Mouse (Mus musculus): ENCODE measurements around the gene Ckap2l.

Ckap2l gene

DNA sequence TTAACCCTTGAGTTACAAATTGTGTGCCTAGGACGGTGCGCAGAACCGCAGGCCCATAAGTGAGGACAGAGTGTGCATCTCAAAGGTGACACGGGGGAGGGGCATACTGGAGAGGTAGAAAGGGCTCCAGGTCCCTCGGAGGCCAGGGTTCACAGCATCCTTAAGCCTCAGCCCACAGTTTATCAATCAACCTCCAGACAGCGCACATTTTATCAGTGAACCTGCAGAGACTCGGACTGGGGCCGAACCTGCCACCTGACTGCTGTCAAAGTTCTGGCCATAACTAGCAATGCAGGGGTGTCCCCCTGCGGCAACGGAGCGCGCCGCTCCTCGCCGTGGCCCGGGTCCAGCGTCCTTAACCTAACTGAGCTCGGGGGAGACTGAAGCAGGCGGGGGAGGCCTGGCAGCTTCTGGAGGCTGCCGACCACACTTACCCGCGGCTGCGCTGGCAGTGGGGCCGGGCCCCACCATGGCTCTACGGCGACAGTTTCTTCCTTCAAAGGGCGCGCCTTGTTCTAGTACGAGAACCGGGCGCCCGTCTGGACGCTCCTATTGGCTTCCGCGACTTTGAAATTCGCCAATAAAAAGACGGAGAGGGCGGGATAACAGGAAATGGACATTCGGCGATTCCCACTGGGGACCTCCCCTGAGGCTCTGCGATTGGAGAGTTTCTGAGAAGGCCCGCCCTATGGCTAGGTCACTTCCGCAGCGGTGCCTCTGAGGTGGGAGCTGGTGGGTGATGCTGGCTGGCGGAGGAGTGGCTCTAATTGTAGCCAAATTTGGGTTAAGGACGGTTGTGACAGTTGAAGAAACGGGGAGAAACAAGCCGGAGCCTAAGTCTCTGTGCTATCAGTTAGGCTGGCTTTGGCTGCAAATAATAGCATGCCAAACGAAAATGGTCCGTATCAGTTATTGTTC, at the start of gene Ckap2l:
TSS of gene Ckap2l (minus strand) at position 542 of the 918 bp plus-strand sequence.
- DNase-seq (ENCODE audit: low spot score): peak; percentile 99

DNA sequence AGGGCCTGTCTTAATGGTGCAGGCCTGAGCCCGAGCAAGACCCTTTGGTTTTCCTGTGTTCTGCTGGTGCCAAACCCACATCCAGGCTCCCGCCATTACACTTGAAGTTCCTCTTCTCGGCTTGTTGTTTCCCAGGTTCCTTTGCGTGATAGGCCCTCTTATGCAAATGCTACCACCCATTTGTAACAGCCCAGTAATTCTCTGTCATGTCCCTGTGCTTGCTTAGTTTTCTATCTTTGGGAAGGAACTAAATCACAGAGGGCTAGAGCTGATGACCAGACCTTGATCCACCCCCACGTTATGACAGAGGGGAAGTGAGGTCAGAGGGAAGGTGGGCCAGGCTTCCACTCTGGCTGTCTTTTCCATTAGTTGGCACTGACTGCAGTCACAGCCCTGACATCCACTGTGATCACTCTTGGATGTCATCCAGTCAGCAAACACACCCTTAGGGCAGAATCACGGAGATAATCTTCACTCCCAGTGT, 41.2 kb upstream of the Ckap2l start:
- no peak for DNase-seq (ENCODE audit: low spot score)

DNA sequence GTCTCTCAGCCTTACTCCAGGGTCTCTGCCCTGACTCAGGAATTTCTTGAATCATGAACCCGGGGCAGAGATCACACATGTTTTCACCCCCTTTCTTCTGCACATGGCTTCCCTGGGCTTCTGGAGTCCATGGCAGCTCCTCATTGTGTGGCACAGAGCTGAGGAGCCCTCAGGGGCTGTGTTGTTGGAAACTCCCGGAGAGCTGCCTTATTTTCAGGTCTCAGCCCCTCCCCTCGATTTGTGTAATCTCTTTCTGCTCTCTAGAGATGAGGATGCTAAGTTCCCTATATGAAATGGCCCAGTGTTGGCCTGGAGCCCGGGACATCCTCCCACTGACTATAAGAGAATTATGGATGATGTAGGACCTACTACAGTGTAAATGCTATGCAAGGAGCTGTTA, 36.5 kb upstream of the Ckap2l start:
- DNase-seq (ENCODE audit: low spot score): no peak

DNA sequence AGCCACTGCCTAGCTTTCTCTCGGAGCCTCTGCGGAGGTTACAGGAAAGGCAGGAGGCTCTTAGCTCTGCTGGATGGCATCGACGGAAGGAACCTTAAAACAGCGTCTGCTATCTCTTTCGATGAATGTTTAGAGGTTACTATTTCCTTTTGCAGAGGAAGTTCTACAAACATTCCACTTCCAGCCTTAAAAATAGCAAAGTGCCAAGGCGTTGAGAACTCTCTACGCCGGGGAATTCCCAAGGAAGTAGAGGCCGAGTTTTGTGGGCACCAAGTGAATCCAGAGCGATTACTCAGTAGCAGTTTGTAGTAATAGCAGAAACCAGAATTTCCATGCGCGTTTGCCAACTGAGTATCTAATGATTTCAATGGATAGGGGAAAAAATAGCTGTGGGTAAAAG, 33.5 kb upstream of the Ckap2l start:
- no peak for DNase-seq (ENCODE audit: low spot score)

DNA sequence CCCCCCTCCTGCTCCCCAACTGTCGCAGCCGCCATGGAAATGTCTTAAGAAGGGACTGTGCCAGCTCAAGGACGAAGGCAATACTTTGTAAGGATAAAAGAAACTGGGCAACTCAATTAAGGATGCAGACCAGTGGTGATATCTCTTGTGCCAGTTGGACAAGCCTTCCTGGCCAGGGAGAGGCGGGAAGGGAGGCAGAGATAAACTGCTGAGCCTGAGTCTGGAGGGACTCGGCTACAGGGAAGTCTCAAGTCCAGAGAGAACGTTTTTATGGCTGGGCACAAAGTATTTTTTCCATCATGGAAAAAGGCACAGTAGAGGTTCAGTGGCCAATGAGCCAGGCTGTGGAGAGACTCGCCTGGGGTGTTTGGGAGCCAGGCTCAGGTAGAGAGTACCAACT, 33.0 kb upstream of the Ckap2l start:
- no peak for DNase-seq (ENCODE audit: low spot score)

DNA sequence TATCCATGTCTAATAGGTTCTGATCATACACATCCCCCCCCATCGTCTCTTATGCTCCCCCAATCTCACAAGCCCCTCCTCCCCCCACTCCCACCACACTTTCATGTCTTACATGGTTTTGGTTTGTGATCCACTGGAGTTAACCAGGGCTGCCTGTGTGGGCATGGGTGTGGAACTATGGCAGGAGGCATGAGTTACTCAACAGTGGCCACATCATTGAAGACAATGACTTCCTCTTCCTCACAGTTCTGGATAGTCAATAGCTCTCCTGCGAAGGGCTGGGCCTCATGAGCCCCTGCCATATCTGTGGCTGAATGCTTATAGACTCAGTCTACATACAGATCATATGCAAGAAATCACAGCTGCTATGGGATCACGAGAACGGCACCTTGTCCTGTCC, 31.2 kb upstream of the Ckap2l start:
- no peak for DNase-seq (ENCODE audit: low spot score)

DNA sequence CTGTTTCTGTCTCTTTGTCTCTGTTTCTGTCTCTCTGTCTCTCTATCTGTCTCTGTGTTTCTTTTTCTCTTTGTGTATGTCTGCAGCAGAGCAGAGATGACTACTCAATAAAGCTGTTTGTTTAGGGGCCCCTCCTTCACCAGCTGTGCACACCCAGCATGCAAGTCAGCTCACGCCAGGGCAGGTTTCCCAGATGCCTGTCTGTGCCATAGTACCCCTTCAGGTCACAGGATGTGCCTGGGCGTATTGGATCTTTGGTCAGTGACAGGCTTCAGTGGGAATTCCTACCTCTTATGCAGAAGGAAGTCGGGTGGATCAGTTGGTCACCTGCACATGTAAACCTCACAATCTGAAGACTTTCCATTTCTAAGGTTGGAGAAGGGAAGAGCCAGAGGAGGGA, 27.2 kb upstream of the Ckap2l start:
- DNase-seq (ENCODE audit: low spot score): no peak

DNA sequence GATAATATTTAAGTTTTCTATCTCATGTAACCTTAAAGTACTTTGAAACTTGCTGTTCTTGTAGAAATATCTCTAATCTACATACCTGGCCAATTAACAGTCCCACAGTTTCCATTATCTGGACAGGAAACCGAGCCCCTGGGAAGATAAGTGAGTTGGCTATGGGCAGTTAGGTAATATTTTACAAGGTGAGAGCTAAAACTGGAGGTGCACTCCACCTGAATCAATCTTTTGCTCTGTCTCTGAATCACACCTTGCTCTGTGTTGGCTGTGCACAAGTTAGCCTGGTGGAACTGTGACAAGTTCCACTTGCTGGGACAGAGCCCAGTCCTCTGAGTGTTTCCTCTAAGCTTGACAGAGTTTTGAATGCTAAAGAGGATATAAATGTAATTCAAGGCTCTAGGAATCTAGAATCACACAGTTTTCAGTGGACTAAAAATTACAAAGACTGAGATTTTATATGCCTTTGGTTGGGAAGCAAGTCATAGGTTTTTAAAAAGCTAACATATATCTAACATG, 25.2 kb upstream of the Ckap2l start:
- DNase-seq (ENCODE audit: low spot score): no peak

DNA sequence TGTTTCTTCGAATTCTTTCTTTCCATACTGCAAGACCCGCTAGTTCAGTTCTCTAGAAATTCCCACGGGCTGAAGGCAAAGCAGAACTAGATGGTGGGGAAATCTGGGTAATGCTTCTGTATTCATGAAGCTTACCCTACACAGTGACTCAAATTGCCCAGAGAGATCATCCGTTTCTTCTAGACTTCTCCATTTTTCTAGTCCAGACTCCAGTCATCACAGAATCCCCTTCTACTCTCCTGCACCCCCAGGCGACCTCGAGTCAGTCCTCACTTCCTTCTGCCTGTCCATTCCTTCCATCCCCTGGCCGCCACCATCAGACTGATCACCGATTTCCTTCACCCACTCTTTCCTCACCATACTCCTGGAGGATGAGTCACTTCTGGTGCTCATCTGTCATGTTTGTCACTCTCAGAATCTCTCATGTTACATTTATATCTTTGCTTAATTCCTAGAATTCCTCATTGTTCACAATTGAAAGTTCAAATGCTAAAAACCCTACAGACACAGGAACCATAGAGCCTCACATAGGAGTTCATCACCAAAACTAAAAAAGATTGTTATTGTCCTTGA, 23.1 kb upstream of the Ckap2l start:
- no peak for DNase-seq (ENCODE audit: low spot score)

DNA sequence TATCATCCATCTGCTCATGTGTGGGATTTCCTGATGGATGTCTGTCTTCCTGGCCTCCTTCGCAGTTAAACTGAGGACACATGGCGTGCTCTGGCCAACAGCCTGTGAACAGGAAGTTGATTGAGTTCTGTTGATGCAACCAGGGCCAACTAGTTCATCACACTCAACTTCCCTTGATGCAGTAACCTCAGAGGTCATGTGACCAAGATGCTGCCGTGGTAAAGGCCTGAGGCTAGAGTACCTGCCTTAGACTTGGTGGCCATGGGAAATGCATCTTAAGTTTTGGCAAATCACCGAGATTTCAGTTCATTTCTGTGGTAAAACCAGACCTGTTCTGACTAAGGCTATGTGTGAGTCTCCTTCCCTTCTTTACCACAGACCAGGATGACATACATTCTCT, 18.8 kb upstream of the Ckap2l start:
- DNase-seq (ENCODE audit: low spot score): no peak

DNA sequence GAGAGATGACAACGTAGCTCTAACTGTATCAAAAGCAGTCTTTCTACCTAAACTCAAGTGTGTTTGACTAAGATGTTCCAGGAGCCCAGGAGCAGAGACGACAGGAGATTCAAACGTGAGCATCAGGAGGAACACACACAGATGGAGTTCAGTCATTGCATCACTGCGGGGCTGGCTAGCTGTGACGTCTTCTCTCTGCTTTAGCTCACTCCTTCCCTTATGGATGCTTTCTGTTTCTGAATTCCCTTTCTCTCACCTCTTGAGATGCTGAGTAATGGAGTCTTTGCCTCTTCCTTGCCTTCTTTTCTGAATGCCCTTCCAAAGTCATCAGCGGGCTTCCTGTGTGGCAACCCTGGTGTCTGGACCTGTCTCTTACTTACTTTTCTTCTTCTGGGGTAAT, 17.9 kb upstream of the Ckap2l start:
- no peak for DNase-seq (ENCODE audit: low spot score)

DNA sequence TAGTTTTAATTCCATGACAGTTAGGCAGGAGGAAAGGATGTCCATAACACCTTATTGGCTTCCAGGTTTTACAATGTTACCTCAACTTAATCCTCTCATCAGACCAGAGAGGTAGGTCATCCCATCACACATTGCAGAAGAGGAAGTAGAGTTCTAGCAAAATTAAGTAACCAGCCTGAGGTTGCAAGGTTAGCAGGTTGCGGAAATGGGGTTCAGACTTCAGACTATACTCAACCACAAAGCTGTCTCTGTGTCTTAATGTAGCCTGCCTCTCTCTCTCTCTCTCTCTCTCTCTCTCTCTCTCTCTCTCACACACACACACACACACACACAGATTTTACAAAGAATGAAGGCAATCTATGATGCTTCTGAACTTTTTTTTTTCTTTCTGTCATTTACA, 16.9 kb upstream of the Ckap2l start:
- DNase-seq (ENCODE audit: low spot score): no peak

DNA sequence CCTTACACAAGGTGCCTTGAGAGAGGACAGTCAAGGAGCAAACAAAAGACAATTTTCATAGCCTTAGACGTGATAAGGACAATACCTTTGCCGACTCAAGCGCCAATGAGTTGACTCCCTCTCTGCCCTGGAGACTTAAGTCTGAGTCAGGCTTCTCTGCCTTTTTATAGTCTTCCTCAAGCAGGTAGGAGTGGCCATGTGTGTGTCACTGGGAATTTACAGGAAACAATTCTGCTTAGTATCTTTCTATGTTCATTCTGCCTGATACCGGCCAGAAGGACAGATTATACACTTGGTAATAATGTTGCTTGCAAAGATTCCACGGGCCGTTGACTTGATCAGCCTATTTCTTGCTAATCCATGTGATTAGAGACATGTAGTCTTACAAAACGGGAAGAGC, 12.8 kb upstream of the Ckap2l start, which contains the start of gene Il1a:
TSS of gene Il1a (minus strand) at position 137 of the 400 bp plus-strand sequence.
- no peak for DNase-seq (ENCODE audit: low spot score)

DNA sequence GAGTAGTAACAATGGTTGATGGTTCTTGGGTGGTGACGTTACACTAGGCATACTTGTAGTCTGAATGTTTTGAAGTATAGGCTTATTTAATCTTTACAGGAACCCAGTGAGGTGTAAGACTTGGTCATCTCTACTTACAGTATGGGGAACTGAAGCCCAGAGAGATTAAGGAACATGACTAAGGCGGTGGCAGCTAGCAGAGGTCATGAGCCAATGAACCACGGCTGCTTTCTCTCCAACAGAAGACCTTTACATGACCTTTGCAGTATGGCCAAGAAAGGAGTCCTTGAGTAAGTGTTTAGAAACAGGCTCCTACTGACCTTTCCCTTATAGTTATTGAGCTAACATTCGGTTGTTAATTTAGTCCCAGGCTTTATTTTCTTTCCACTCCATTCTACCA, 9.0 kb upstream of the Ckap2l start:
- DNase-seq (ENCODE audit: low spot score): no peak

DNA sequence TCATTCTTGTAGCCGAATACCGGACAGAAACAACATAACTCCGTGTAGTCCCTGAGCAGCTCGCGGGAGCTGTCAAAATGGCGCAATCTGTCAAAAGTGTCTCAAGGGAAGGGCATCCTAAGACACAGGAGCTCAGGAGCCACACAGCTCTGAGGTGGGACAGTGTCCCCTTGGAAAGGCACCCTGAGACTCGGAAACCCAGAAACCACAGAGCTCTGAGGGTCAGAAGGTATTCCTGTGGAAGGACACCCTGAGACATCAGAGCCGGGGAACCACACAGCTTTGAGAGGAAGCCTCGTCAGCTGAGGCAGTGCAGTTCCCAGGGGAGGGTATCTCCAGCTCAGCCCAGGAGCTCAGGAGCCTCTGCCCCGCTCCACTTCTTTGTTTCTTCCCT, 574 bp upstream of the Ckap2l start:
- no peak for DNase-seq (ENCODE audit: low spot score)

DNA sequence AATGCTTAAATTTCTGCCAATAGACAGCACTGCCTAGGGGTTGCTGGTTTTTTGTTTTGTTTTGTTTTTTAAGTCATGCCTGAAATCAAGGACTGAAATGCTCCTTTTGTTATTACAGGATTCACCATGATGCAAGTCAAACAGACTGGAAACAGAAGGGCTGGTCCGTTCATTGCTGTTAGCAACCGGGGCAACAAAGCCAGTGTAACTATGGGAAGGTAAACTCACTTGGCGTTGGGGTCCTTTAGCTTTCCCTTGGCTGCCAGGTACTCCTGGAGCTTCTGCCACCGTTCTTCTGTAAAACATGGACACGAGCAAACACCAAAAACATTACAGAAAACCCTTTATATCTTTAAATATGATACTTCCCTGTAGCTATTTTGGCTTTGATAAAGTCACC, 926 bp downstream of the Ckap2l start:
- peak; percentile 10 for DNase-seq (ENCODE audit: low spot score)

DNA sequence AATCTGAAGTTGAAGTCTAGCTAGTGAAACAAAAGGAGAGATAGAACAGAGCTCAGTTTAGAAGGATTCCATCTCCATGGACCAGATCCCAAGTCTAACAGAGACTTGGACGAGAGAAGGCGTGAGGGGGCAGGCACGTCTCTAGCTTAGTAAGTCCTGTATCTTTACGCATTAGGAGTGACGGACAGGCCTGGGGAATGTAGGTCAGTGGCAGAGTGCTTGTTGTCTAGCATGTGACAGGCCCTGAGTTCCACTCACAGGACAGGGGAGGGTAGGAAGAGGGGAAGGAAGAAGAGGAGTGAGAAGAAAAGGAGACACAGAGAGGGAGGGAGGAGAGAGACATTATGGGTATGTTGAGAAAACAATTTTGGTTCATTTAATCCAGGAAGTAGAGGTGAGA, 1.9 kb downstream of the Ckap2l start:
- DNase-seq (ENCODE audit: low spot score): no peak

DNA sequence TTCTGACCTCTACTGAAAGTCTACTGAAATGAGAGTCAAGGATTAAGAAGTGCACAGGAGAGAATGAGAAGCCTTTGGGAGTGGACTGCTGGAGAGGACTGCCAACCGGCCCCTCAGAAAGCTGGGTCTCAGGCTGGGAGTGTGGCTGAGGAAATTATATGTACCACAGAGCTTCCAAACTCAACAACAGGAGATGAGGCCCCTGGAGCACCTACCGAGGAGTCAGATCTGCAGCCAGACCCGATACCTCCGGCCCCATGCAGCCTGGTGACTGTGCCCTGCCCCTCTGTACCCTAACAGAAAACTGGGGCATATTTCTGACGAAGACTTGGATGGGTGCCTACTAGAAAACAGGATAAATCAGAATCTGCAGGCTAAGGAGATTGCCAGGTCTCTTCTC, 23.2 kb downstream of the Ckap2l start:
- no peak for DNase-seq (ENCODE audit: low spot score)

DNA sequence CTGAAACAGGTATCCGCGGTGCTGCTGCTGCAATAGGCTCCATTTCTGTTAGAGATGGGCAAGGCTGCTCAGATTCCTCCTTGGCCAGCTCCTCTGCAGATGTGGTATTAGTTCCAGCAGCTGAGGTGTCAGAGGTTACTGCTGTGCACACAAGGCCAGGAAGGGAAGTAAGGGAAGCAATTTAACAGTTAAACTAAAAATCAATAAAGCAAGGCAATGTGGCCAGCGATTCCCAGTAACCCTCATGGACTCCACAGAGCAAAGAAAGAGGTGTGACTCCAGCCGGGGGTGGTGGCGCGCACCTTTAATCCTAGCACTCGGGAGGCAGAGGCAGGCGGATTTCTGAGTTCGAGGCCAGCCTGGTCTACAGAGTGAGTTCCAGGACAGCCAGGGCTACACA, 26.4 kb downstream of the Ckap2l start:
- no peak for DNase-seq (ENCODE audit: low spot score)

DNA sequence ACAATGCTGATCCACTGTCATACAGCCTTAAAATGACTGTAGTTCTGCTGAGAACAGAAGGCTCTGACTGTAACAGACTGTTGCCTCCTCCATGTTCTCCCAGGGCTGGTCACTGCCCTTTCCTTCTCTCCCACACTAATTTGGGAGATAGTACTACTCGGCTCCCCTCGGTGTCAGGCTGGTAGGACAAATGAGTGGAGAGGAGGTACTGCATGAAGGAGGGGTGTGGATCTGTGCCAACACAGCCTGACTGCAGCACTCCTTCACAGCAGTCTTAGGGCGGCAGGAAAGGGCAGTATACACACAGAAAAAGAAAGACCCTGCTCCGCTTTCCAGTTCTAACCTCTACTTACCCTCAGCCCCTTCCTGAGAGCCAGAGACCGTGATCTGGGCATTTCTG, 27.0 kb downstream of the Ckap2l start:
- DNase-seq (ENCODE audit: low spot score): no peak

DNA sequence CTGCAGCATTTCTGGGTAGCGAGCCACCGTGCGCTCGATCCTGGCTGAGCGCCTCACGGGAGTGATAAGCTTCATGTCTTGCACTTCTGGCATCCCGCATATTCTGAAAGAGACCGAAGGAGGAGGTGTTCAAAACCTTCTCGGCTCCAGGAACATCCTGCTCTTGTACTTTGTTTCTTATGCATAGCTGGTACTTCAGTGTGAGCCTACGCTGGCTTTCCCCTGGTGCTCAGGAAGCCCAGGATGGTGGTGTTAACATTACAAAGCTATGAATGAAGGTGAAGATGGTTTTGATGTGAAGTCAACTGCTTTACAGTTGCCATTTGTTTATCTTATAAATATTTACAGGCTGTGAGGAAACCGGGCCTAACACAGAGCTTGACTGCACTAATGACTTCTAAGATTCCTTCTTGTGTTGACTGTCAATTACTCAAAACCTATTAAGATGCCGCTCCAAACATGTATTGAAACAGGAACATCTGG, 27.8 kb downstream of the Ckap2l start:
- no peak for DNase-seq (ENCODE audit: low spot score)

DNA sequence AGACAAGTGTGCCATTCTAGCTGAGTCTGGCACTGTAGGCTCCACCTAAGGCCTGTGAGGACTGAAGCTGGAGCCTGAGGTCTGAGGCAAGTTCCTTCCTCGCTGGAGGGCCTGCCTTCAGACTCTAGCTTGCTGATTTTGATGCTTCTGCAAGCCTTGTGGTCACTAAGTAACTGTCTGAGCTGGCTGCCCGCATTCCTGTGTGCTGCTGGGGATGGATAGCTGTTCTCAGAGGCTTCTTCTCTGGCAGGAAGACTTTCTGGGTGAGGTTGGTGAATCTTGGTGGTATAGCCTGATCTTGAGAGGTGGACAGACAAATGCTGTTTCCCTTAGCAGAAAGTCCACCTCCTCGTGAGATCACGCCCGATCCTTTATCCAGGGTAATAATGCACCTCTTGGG, 29.3 kb downstream of the Ckap2l start:
- DNase-seq (ENCODE audit: low spot score): no peak

DNA sequence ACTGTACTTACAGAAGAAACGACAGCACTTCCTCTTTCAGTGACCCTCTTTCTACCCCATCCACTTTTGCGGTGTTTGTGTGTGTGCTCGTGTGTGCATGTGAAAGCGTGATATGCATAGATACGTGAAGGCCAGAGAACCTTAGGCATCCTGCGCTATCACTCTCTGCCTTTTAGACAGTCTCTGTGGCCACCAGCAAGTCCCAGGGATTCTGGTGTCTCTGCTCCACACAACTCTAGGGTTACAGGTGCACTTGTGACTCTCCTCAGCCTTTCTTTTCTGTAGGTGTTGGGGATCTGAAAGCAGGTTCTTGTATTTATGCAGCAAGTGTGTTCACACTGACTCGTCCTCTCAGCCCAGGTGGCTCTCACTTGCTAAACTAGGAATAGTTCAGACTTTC, 31.7 kb downstream of the Ckap2l start:
- no peak for DNase-seq (ENCODE audit: low spot score)
